Mouse (Mus musculus) hematopoietic stem cell, adult 5-6 weeks (primary cell): Measurements from ENCODE around the gene Chrm5. TPM values are rescaled to one million over a fixed set of nuclear protein-coding genes. Genes with fewer than 3 reads are reported as not detected.
"Not testable (repeated sequence)": the region's sequence is repeated elsewhere in the genome, so short reads cannot be mapped to it uniquely, and the experiment has no call there.

Experiments used
- ATAC-seq, 2 experiments: fragments of 125-278 bp in 1 of 2; replicated peaks in 1 of 2; 2 replicates each; pipeline ENCODE4 v1.8.0; 2016 to 2017; ENCODE audit warnings: inconsistent platforms in 2 of 2, mild to moderate bottlenecking in 2 of 2, moderate number of reproducible peaks in 2 of 2, low read depth in 1 of 2, moderate TSS enrichment in 1 of 2; ENCODE audit not compliant: low FRiP score in 2 of 2, poor library complexity in 2 of 2, severe bottlenecking in 2 of 2, insufficient read depth in 1 of 2, low TSS enrichment in 1 of 2
- total RNA-seq: library from RNA; stranded (forward); fragments of 172-1452, 232-1000 nt; gene quantifications from 2 replicates; pipeline ENCODE4 v1.2.3, GENCODE M21; 2017

The Chrm5 gene
- total RNA-seq, 1 experiment from 2014 or later = not detected

DNA sequence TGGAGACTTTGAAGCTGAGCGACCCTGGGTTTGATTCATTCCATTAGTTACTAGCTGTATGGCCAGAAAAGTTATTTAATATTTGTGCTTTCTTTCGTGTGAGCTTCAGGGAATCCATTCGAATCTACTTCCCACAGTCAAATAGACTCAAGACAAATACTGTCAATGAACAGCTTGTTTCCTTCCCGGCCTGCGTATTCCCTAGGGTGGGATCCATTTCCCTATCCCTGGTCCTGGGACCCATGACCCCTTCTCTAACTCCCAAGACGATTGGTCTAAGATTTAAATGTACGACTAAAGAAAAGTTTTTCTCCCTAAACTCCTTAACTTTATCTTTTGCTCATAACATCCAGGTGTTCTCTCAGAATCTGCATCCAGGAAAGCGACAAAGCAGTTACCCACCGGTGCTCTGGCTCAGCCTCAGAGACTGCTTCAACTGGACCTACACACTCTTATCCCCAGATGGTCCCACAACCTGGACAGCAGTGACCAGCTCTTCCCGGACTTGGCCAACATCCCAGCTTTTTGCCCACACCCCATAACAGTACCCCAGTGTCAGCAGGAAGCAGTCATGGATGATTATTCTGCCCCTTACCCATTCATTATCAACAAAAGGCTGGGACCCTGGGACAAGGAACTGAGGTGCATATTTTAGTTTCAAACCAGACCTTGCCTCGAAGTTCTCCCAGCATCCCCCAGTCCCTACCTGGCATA lies 10.1 kb upstream of the Chrm5 start:
- no peak for ATAC-seq

DNA sequence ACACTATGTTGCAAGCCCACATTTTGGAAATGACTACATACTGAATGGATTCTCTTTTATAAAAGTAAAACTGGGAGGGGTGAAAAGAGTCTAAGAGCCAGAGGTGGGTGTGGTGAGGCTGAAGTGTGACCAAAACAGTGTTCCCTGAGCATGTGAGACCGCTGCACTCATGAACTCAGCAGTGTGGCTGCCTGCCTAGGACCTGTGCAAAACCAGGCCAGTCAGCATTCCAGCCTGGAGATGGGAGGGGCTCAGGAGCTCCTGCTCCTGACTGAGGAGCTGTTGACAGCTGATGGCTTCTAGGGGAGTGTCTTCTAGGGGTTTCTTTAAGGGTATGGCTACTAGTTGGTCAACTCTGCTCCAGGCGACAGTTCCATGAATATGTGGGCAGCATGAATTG lies 4.3 kb upstream of the Chrm5 start:
- ATAC-seq = no peak

- ATAC-seq = no peak
Observed at GRCm38 (mm10) chr2:112483334-112483651, 2.7 kb upstream of the Chrm5 start.

GRCm38 (mm10) chr2:112482533-112483333 lies 2.2 kb upstream of the Chrm5 start:
- no peak for ATAC-seq

- peak; percentile 39 to 73; a peak in 2 of 4 replicates for ATAC-seq
Observed at GRCm38 (mm10) chr2:112481564-112481963, 995 bp upstream of the Chrm5 start.

- no peak for ATAC-seq
Observed at GRCm38 (mm10) chr2:112476554-112476953, 4.0 kb downstream of the Chrm5 start.

GRCm38 (mm10) chr2:112474997-112475724 lies 5.4 kb downstream of the Chrm5 start:
- ATAC-seq = no peak

GRCm38 (mm10) chr2:112472076-112472475 lies 8.5 kb downstream of the Chrm5 start:
- no peak for ATAC-seq

DNA sequence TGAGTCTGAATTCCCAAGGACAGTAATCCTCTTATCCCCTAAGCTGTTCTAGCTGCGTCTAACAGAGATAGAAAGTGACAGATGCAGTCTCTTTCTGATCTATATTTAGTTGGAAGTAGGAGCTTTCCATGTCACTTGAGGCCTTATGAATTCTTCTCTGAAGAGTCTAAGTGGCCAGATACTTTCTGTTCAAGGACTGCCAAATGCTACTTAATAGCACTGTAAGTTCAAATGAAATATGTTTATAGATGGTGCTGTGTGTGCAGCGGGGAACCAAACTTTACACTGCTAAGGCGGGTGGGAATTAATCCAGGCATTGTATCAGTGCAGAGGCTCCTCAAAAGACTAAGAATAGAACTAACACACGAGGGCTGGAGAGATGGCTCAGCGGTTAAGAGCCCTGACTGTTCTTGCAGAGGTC lies 9.6 kb downstream of the Chrm5 start:
- ATAC-seq = no peak

DNA sequence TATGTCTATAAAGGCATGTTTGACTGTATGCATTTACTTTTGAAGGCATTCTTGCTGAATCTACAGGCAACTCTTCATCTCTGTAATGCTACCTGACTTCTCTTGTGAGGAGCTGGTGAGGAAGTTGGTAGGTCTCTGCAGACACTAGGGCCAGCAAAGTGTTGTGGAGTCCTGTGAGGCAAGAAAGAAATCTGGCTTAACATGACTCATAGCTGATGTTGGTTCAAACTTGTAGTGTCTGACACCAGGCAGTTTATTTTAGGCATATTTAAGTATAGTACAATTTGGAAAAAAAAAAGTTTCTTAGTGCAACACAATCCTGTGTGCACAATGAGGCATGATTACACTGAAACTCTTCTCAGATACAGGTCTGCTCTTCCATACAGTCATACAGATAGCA lies 11.0 kb downstream of the Chrm5 start:
- no peak for ATAC-seq

- ATAC-seq = no peak
Observed at GRCm38 (mm10) chr2:112460557-112460956, 20.0 kb downstream of the Chrm5 start.

- peak; percentile 98 to 99 for ATAC-seq
Observed at GRCm38 (mm10) chr2:112454862-112455564, 25.6 kb downstream of the Chrm5 start, which contains the start of gene Emc7. Gene Emc7, plus strand, starts transcription at chr2:112454997.

DNA sequence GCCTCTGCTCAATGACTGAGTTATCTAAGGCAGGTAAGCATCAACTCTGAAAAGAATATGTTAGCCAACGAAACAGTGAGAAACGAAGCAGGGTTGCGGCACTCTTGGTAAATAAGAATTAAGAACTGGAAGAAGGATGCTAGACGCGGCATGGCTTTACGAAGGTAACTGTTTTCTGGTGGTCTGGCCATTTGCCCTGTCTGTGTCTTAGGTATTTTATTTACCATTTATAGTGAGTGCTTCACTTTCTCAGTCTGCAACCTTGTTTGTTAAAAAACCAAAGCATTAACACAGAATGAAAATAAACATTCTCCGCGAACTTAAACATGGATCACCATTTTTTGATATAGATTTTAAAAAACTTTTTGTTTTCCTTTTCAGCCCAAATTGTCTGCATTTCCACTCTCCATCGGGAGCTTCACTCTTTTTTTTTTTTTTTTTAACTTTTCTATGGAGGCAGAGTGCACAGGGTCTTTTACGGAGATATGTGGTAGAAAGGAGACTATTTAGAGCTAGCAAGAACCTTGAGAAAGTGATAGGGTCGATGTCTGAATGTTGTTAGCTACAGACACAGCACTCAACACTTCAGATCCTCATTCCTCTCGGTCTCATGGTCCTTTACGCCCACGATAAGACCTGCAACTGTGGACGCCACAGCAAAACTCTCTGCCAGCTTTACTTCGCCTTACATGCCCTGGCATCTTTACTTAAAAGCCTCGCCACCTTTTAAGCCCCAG lies 26.3 kb downstream of the Chrm5 start:
- ATAC-seq = peak in 1 of 2 experiments; percentile 26; a peak in 1 of 4 replicates

DNA sequence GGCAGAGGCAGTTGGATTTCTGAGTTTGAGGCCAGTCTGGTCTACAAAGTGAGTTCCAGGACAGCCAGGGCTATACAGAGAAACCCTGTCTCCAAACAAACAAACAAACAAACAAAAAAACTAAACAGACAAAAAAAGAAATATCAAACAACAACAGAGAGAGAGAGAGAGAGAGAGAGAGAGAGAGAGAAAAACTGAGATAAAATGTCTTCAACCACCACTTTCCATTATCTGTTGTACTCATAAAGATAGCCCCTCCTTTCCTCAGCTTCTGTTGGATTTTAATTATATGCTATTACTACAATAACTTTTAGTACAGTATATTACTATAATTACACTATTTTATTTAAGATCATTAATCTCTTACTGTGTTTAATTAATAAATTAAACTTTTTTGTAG lies 28.1 kb downstream of the Chrm5 start:
- ATAC-seq = not testable (repeated sequence)

- peak; percentile 58 to 71 for ATAC-seq
Observed at GRCm38 (mm10) chr2:112449597-112450296, 30.8 kb downstream of the Chrm5 start.

DNA sequence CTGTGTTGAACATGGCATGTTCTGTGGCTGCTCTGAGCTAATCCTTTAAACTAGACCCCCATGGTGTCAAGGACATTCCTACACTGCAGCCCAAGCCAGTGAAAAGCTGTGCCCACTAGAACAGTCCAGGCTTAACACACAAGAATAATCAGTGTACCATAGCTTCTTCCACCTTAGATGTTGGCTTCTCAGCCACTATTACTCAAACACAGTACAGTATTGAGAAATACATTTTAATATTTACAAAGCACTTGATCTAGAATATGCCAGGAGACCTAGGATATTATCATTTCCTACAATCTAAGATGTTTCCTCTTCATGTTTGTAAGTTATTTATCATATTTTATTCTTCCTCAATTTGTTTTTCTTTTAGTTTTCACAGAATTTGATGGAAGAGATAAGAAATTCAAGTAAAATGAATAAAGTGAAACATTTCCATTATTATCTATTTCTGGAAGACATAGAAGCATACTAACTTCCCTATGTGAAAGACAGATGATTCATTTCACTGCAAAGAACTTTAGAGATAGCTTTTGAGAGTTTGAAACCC lies 32.0 kb downstream of the Chrm5 start:
- no peak for ATAC-seq
